Mouse (Mus musculus) ES-Bruce4 (cell line): Measurements from ENCODE around the gene Figla.

Experiments used
- CTCF ChIP-seq: IDR thresholded peaks from one replicate; pipeline ENCODE4 v1.8.1; 2011; ENCODE audit warnings: low read depth, low read length
- POLR2A ChIP-seq: IDR thresholded peaks from one replicate; pipeline ENCODE4 v1.8.1; 2011; ENCODE audit warnings: low read length; ENCODE audit not compliant: insufficient read depth

- TF ChIP-seq POLR2A, result no peak
- no peak for TF ChIP-seq CTCF
Measured at GRCm38 (mm10) chr6:85976242-85976641, 39.7 kb upstream of the Figla start.
